Mouse (Mus musculus) midbrain, embryonic 10.5 days (tissue): ENCODE results near the gene Kif11. TPM values are rescaled to one million over a fixed set of nuclear protein-coding genes. Genes with fewer than 3 reads are reported as not detected.

Experiments
- DNase-seq: peaks from one replicate; pipeline ENCODE4 v3.0.0-alpha.2; 2017; ENCODE audit warnings: low spot score
- H3K27ac ChIP-seq: fragments of 300-500 bp; sonication (generic); replicated peaks from 2 replicates; pipeline ENCODE4 v1.5.1; 2016; ENCODE audit warnings: mild to moderate bottlenecking
- H3K27me3 ChIP-seq: fragments of 300-500 bp; sonication (generic); 2 replicates; pipeline ENCODE4 v1.6.1; 2016; ENCODE audit warnings: low read depth, mild to moderate bottlenecking; ENCODE audit not compliant: poor library complexity, severe bottlenecking
- H3K36me3 ChIP-seq: fragments of 300-500 bp; sonication (generic); 2 replicates; pipeline ENCODE4 v1.6.1; 2016; ENCODE audit warnings: mild to moderate bottlenecking, moderate library complexity
- H3K4me1 ChIP-seq: fragments of 300-500 bp; sonication (generic); 2 replicates; pipeline ENCODE4 v1.6.1; 2016
- H3K4me3 ChIP-seq: fragments of 300-500 bp; sonication (generic); 2 replicates; pipeline ENCODE4 v1.5.1; 2016; ENCODE audit warnings: mild to moderate bottlenecking, moderate library complexity
- H3K9me3 ChIP-seq: fragments of 300-500 bp; sonication (generic); replicated peaks from 2 replicates; pipeline ENCODE4 v1.6.1; 2016; ENCODE audit warnings: mild to moderate bottlenecking
- WGBS: fragments of 180-500 bp; shearing (Covaris S2); methylation state at CpG from one replicate; pipeline ENCODE4 v1.1.7; 2016; 5-methylcytosine and 5-hydroxymethylcytosine counted together
- polyA plus RNA-seq: library from polyadenylated mRNA; unstranded; fragments of >200 nt; fragmentation: Nextera tagmentation; extraction: Ambion mirVana; gene quantifications from 2 replicates; pipeline ENCODE4 v1.2.1, GENCODE M21; 2016

The Kif11 gene
- polyA plus RNA-seq, 1 experiment from 2014 or later = 92.7 TPM

- no peak for DNase-seq
- Histone ChIP-seq H3K27me3 (peaks cover 95% of the 10 kb centered on the region), H3K9me3 (no peaks in the 10 kb centered on the region), H3K36me3 (no peaks in the 10 kb centered on the region), H3K27ac (no peak overlapping the region), H3K4me3 (no peak overlapping the region), H3K4me1 (peaks cover 18% of the 10 kb centered on the region)
- WGBS = 4% methylated on average over 14 of the region's 14 CpGs
Observed at GRCm38 (mm10) chr19:37437289-37437606, 61.0 kb downstream of the Kif11 start.

- H3K36me3 ChIP-seq = no peaks in the 10 kb centered on the region
- H3K4me3 ChIP-seq = no peak overlapping the region
- H3K9me3 ChIP-seq = no peaks in the 10 kb centered on the region
- 79% methylated on average over 4 of the region's 4 CpGs for WGBS
- DNase-seq = no peak
- peaks cover 3% of the 10 kb centered on the region for H3K4me1 ChIP-seq
- H3K27me3 ChIP-seq = peaks cover 65% of the 10 kb centered on the region
- H3K27ac ChIP-seq = no peak overlapping the region
Observed at GRCm38 (mm10) chr19:37440181-37440580, 64.0 kb downstream of the Kif11 start.

- H3K4me3 ChIP-seq = no peak overlapping the region
Observed at GRCm38 (mm10) chr19:37440708-37441475, 64.7 kb downstream of the Kif11 start.

GRCm38 (mm10) chr19:37442524-37443286 lies 66.5 kb downstream of the Kif11 start:
- no peaks in the 10 kb centered on the region for H3K4me1 ChIP-seq
- H3K4me3 ChIP-seq = no peak overlapping the region
- WGBS = 78% methylated on average over 10 of the region's 10 CpGs
- no peaks in the 10 kb centered on the region for H3K36me3 ChIP-seq
- no peaks in the 10 kb centered on the region for H3K9me3 ChIP-seq
- H3K27ac ChIP-seq = no peak overlapping the region
- H3K27me3 ChIP-seq = peaks cover 40% of the 10 kb centered on the region
- DNase-seq = no peak

More at GRCm38 (mm10) chr19:37440708-37441475, 64.7 kb downstream of the Kif11 start:
- WGBS = 77% methylated on average over 16 of the region's 16 CpGs
- Histone ChIP-seq H3K36me3 (no peaks in the 10 kb centered on the region), H3K27me3 (peaks cover 58% of the 10 kb centered on the region), H3K27ac (no peak overlapping the region), H3K9me3 (no peaks in the 10 kb centered on the region), H3K4me1 (no peaks in the 10 kb centered on the region)
- DNase-seq = no peak

- no peak overlapping the region for H3K4me3 ChIP-seq
- peaks cover 30% of the 10 kb centered on the region for H3K27me3 ChIP-seq
- H3K9me3 ChIP-seq = no peaks in the 10 kb centered on the region
- H3K27ac ChIP-seq = no peak overlapping the region
- H3K4me1 ChIP-seq = no peaks in the 10 kb centered on the region
- no peak for DNase-seq
- H3K36me3 ChIP-seq = no peaks in the 10 kb centered on the region
- 78% methylated on average over 4 of the region's 4 CpGs for WGBS
Observed at GRCm38 (mm10) chr19:37443631-37444140, 67.5 kb downstream of the Kif11 start.

- Histone ChIP-seq H3K4me3 (no peak overlapping the region), H3K27ac (no peak overlapping the region), H3K36me3 (no peaks in the 10 kb centered on the region), H3K4me1 (no peaks in the 10 kb centered on the region), H3K27me3 (no peaks in the 10 kb centered on the region), H3K9me3 (no peaks in the 10 kb centered on the region)
- DNase-seq = no peak
- 80% methylated on average over 5 of the region's 5 CpGs for WGBS
Observed at GRCm38 (mm10) chr19:37448212-37448611, 72.0 kb downstream of the Kif11 start.

- 89% methylated on average over 3 of the region's 3 CpGs for WGBS
- Histone ChIP-seq H3K36me3 (no peaks in the 10 kb centered on the region), H3K4me1 (no peaks in the 10 kb centered on the region), H3K27me3 (no peaks in the 10 kb centered on the region), H3K9me3 (no peaks in the 10 kb centered on the region), H3K27ac (no peak overlapping the region), H3K4me3 (no peak overlapping the region)
- DNase-seq = no peak
Observed at GRCm38 (mm10) chr19:37449246-37449645, 73.0 kb downstream of the Kif11 start.

GRCm38 (mm10) chr19:37455528-37455927 lies 79.3 kb downstream of the Kif11 start:
- Histone ChIP-seq H3K27me3 (no peaks in the 10 kb centered on the region), H3K9me3 (0 out of 2 replicates have a peak, but pooled peaks cover 3% of the 10 kb centered on the region), H3K36me3 (no peaks in the 10 kb centered on the region), H3K4me1 (no peaks in the 10 kb centered on the region), H3K27ac (no peak overlapping the region), H3K4me3 (no peak overlapping the region)
- no peak for DNase-seq
- 91% methylated on average over 2 of the region's 2 CpGs for WGBS

GRCm38 (mm10) chr19:37455961-37456360 lies 79.8 kb downstream of the Kif11 start:
- 92% methylated on average over 1 of the region's 1 CpGs for WGBS
- Histone ChIP-seq H3K27ac (no peak overlapping the region), H3K4me3 (no peak overlapping the region), H3K4me1 (no peaks in the 10 kb centered on the region), H3K9me3 (peaks cover 7% of the 10 kb centered on the region; the same call in 1 of the 2 replicates), H3K36me3 (no peaks in the 10 kb centered on the region), H3K27me3 (no peaks in the 10 kb centered on the region)
- DNase-seq = no peak

- H3K4me1 ChIP-seq = no peaks in the 10 kb centered on the region
- 87% methylated on average over 6 of the region's 6 CpGs for WGBS
Observed at GRCm38 (mm10) chr19:37458013-37458412, 81.8 kb downstream of the Kif11 start.

GRCm38 (mm10) chr19:37466403-37466802 lies 90.2 kb downstream of the Kif11 start:
- H3K4me1 ChIP-seq = 0 out of 2 replicates have a peak, but pooled peaks cover 3% of the 10 kb centered on the region
- 82% methylated on average over 3 of the region's 3 CpGs for WGBS
- DNase-seq = no peak

More at GRCm38 (mm10) chr19:37458013-37458412, 81.8 kb downstream of the Kif11 start:
- peaks cover 8% of the 10 kb centered on the region; the same call in 1 of the 2 replicates for H3K9me3 ChIP-seq
- H3K36me3 ChIP-seq = no peaks in the 10 kb centered on the region
- no peak overlapping the region for H3K4me3 ChIP-seq
- DNase-seq = no peak
- H3K27ac ChIP-seq = no peak overlapping the region
- no peaks in the 10 kb centered on the region for H3K27me3 ChIP-seq

GRCm38 (mm10) chr19:37466978-37467377 lies 90.8 kb downstream of the Kif11 start:
- Histone ChIP-seq H3K4me1 (0 out of 2 replicates have a peak, but pooled peaks cover 3% of the 10 kb centered on the region), H3K36me3 (no peaks in the 10 kb centered on the region), H3K27me3 (no peaks in the 10 kb centered on the region), H3K27ac (no peak overlapping the region), H3K9me3 (no peaks in the 10 kb centered on the region), H3K4me3 (no peak overlapping the region)
- 86% methylated on average over 5 of the region's 5 CpGs for WGBS
- DNase-seq = no peak

More at GRCm38 (mm10) chr19:37466403-37466802, 90.2 kb downstream of the Kif11 start:
- Histone ChIP-seq H3K27ac (no peak overlapping the region), H3K36me3 (no peaks in the 10 kb centered on the region), H3K4me3 (no peak overlapping the region), H3K27me3 (no peaks in the 10 kb centered on the region), H3K9me3 (no peaks in the 10 kb centered on the region)
